Mouse (Mus musculus) forebrain, postnatal 0 days (tissue): ENCODE measurements around the gene Mpp1. TPM values are rescaled to one million over a fixed set of nuclear protein-coding genes. Genes with fewer than 3 reads are reported as not detected.

Source experiments
- ATAC-seq: fragments of 200-750 bp; cut with Nextera tagmentation; 2 replicates; pipeline ENCODE4 v1.8.0; 2017; ENCODE audit warnings: mild to moderate bottlenecking, moderate library complexity
- DNase-seq: peaks from one replicate; pipeline ENCODE4 v3.0.0-alpha.2; 2015
- H3K27ac ChIP-seq: fragments of 300-500 bp; sonication (generic); 2 replicates; pipeline ENCODE4 v1.5.1; 2014; ENCODE audit warnings: low read depth, mild to moderate bottlenecking, antibody characterized with exemption, low read length, moderate library complexity, mixed read lengths
- H3K27me3 ChIP-seq: fragments of 300-500 bp; sonication (generic); 2 replicates; pipeline ENCODE4 v1.6.1; 2014; ENCODE audit warnings: mild to moderate bottlenecking, low read length, mixed read lengths; ENCODE audit not compliant: insufficient read depth
- H3K36me3 ChIP-seq: fragments of 300-500 bp; sonication (generic); 2 replicates; pipeline ENCODE4 v1.6.1; 2014; ENCODE audit warnings: mild to moderate bottlenecking, moderate library complexity; ENCODE audit not compliant: insufficient read depth
- H3K4me1 ChIP-seq: fragments of 300-500 bp; sonication (generic); 2 replicates; pipeline ENCODE4 v1.6.1; 2014; ENCODE audit warnings: antibody characterized with exemption; ENCODE audit not compliant: insufficient read depth
- H3K4me2 ChIP-seq: fragments of 300-500 bp; sonication (generic); 2 replicates; pipeline ENCODE4 v1.6.1; 2014; ENCODE audit warnings: low read depth, mild to moderate bottlenecking, moderate library complexity
- H3K4me3 ChIP-seq: fragments of 300-500 bp; sonication (generic); 2 replicates; pipeline ENCODE4 v1.5.1; 2014; ENCODE audit warnings: low read depth, low read length, mixed read lengths
- H3K9ac ChIP-seq: fragments of 300-500 bp; sonication (generic); 2 replicates; pipeline ENCODE4 v1.6.1; 2014; ENCODE audit warnings: mild to moderate bottlenecking
- H3K9me3 ChIP-seq: fragments of 300-500 bp; sonication (generic); 2 replicates; pipeline ENCODE4 v1.6.1; 2016; ENCODE audit warnings: low read length
- CTCF ChIP-seq: sonication (generic); IDR thresholded peaks from 2 replicates; pipeline ENCODE4 v1.5.1; 2016; ENCODE audit warnings: antibody characterized with exemption, control low read depth, low read depth
- WGBS: fragments of 180-500 bp; shearing (Covaris S2); extraction: QIAGEN DNeasy Blood & Tissue Kit; methylation state at CpG from one replicate; pipeline ENCODE4 v1.1.7; 2014; 5-methylcytosine and 5-hydroxymethylcytosine counted together
- polyA plus RNA-seq: library from polyadenylated mRNA; unstranded; fragments of >200 nt; fragmentation: Nextera tagmentation; extraction: Ambion mirVana; gene quantifications from 2 replicates; pipeline ENCODE4 v1.2.1, GENCODE M21; 2015
- total RNA-seq: library from RNA; depleted of rRNA; stranded (reverse); fragments of >200 nt; gene quantifications from 2 replicates; pipeline ENCODE4 v1.2.3, GENCODE M21; 2014; rRNA removed

Mpp1 gene
- total and polyA plus RNA-seq, 2 experiments from 2014 or later = 17.1 to 25.5 TPM

- peak overlapping the region; percentile 40 for H3K4me3 ChIP-seq
- H3K27ac ChIP-seq = peak overlapping the region; percentile 50; the same call in 1 of the 2 replicates
- H3K27me3 ChIP-seq = no peaks in the 10 kb centered on the region
- ATAC-seq = peak; percentile 87
- H3K9me3 ChIP-seq = no peaks in the 10 kb centered on the region
- TF ChIP-seq CTCF = no peak
- H3K36me3 ChIP-seq = no peaks in the 10 kb centered on the region
- DNase-seq = peak; percentile 14
- peak overlapping the region; percentile 50 for H3K9ac ChIP-seq
- 33% methylated on average over 26 of the region's 26 CpGs for WGBS
- no peaks in the 10 kb centered on the region for H3K4me1 ChIP-seq
- peak overlapping the region; percentile 51 for H3K4me2 ChIP-seq
These were observed 46.6 kb downstream of the Mpp1 start for GRCm38 (mm10) chrX:75083982-75084773.

GRCm38 (mm10) chrX:75082351-75082750 lies 48.5 kb downstream of the Mpp1 start:
- H3K4me2 ChIP-seq = no peak overlapping the region
- no peak overlapping the region for H3K4me3 ChIP-seq
- H3K4me1 ChIP-seq = no peaks in the 10 kb centered on the region
- no peaks in the 10 kb centered on the region for H3K36me3 ChIP-seq
- no peak for TF ChIP-seq CTCF
- no peak overlapping the region for H3K27ac ChIP-seq
- no peaks in the 10 kb centered on the region for H3K27me3 ChIP-seq
- H3K9ac ChIP-seq = no peak overlapping the region
- no peak for DNase-seq
- no peaks in the 10 kb centered on the region for H3K9me3 ChIP-seq
- ATAC-seq = no peak
- 64% methylated on average over 2 of the region's 2 CpGs for WGBS

Other genes with a start within 250 kb of the Mpp1 start
- gene Gab3, start 45.6 kb downstream of the Mpp1 start, total RNA-seq = 2.1 and 2.8 TPM in 2 replicates
- gene Gab3, start 45.6 kb downstream of the Mpp1 start, polyA plus RNA-seq = 1.4 and 2.5 TPM in 2 replicates
- 16.5 and 33.4 TPM in 2 replicates for gene Dkc1, start 35.2 kb downstream of the Mpp1 start, total RNA-seq
- 42.4 and 57.8 TPM in 2 replicates for gene Dkc1, start 35.2 kb downstream of the Mpp1 start, polyA plus RNA-seq
- 1.5 TPM in 1 of 2 replicates, not detected in the other for gene Smim9, start 32.8 kb upstream of the Mpp1 start, total RNA-seq
- not detected in 2 replicates for gene Smim9, start 32.8 kb upstream of the Mpp1 start, polyA plus RNA-seq